Mouse (Mus musculus): ENCODE measurements around the gene Pnma5. TPM values are rescaled to one million over a fixed set of nuclear protein-coding genes. Genes with fewer than 3 reads are reported as not detected.

Gene Pnma5
- polyA plus RNA-seq, 1 experiment: not detected

GRCm38 (mm10) chrX:72986841-72987519 is 49.9 kb downstream of the Pnma5 start, which contains the start of gene Zfp185:
Gene Zfp185 (plus strand): TSS chrX:72987339.
- 37% methylated on average over 45 of the region's 45 CpGs for WGBS

GRCm38 (mm10) chrX:72985607-72986006 is 51.3 kb downstream of the Pnma5 start:
- H3K4me3 ChIP-seq (replicated peaks; ENCODE audit: extremely low read depth, low read depth, low read length): no peak overlapping the region
- TF ChIP-seq POLR2A (IDR thresholded peaks at IDR 0.05; ENCODE audit: borderline replicate concordance, extremely low read depth, low read depth, low read length) (no peak), CTCF (IDR thresholded peaks at IDR 0.05; ENCODE audit: insufficient read depth, low read length) (no peak)
- H3K4me1 ChIP-seq (ENCODE audit: control insufficient read depth, insufficient read depth, low read length): no peaks in the 10 kb centered on the region
- DNase-seq: no peak
- 76% methylated on average over 2 of the region's 2 CpGs for WGBS

More at GRCm38 (mm10) chrX:72986841-72987519, 49.9 kb downstream of the Pnma5 start, which contains the start of gene Zfp185:
- Histone ChIP-seq H3K4me3 (replicated peaks; ENCODE audit: extremely low read depth, low read depth, low read length) (peak within 1 kb of the TSS; percentile 59), H3K4me1 (ENCODE audit: control insufficient read depth, insufficient read depth, low read length) (no peaks in the 10 kb centered on the region)
- no peak for TF ChIP-seq CTCF (IDR thresholded peaks at IDR 0.05; ENCODE audit: insufficient read depth, low read length)
- TF ChIP-seq POLR2A (IDR thresholded peaks at IDR 0.05; ENCODE audit: borderline replicate concordance, extremely low read depth, low read depth, low read length): peak; percentile 14; the same call in 1 of the 2 replicates
- peak; percentile 62 for DNase-seq

Other genes with a start within 250 kb of the Pnma5 start
- gene Gabrq, start 211.9 kb downstream of the Pnma5 start, polyA plus RNA-seq (2012; rRNA removed): 0.37 TPM in 2 replicates
- gene Cetn2, start 118.7 kb downstream of the Pnma5 start, polyA plus RNA-seq (2012; rRNA removed): 4.0 and 9.2 TPM in 2 replicates
- gene Nsdhl, start 118.5 kb downstream of the Pnma5 start, polyA plus RNA-seq (2012; rRNA removed): 11.7 and 20.3 TPM in 2 replicates
- 2.9 and 5.6 TPM in 2 replicates for gene Zfp185, start 49.8 kb downstream of the Pnma5 start, polyA plus RNA-seq (2012; rRNA removed)
- gene Pnma3, start 27.7 kb upstream of the Pnma5 start, polyA plus RNA-seq (2012; rRNA removed): not detected in 2 replicates
- 0.10 TPM in 1 of 2 replicates, not detected in the other for gene Xlr4a, start 45.4 kb upstream of the Pnma5 start, polyA plus RNA-seq (2012; rRNA removed)
- gene Xlr3a, start 60.0 kb upstream of the Pnma5 start, polyA plus RNA-seq (2012; rRNA removed): 0.82 and 0.98 TPM in 2 replicates
- gene Gm14685, start 79.9 kb upstream of the Pnma5 start, polyA plus RNA-seq (2012; rRNA removed): 0.65 and 0.71 TPM in 2 replicates
- gene Xlr5b, start 111.7 kb upstream of the Pnma5 start, polyA plus RNA-seq (2012; rRNA removed): not detected in 2 replicates
- gene DXBay18, start 112.3 kb upstream of the Pnma5 start, polyA plus RNA-seq (2012; rRNA removed): 0.09 TPM in 1 of 2 replicates, not detected in the other
- gene Spin2d, start 139.9 kb upstream of the Pnma5 start, polyA plus RNA-seq (2012; rRNA removed): not detected in 2 replicates
- 0.54 and 2.7 TPM in 2 replicates for gene Xlr3b, start 155.1 kb upstream of the Pnma5 start, polyA plus RNA-seq (2012; rRNA removed)
- 0.27 and 0.80 TPM in 2 replicates for gene Xlr4b, start 177.2 kb upstream of the Pnma5 start, polyA plus RNA-seq (2012; rRNA removed)
- gene F8a, start 191.2 kb upstream of the Pnma5 start, polyA plus RNA-seq (2012; rRNA removed): 11.7 and 15.1 TPM in 2 replicates
- gene Xlr4c, start 206.0 kb upstream of the Pnma5 start, polyA plus RNA-seq (2012; rRNA removed): 0.08 and 0.79 TPM in 2 replicates
- gene Xlr3c, start 228.3 kb upstream of the Pnma5 start, polyA plus RNA-seq (2012; rRNA removed): not detected in 2 replicates